Mouse (Mus musculus) heart, adult 2 months (tissue): ENCODE results near the gene Prrc2a.

Source experiments
- EP300 ChIP-seq: fragments of 200-500 bp; IDR thresholded peaks from 2 replicates; pipeline ENCODE4 v1.6.1; 2011; ENCODE audit warnings: low read depth, low read length, control low read depth; ENCODE audit not compliant: insufficient read depth
- POLR2A ChIP-seq: fragments of 200-500 bp; IDR thresholded peaks from 2 replicates; pipeline ENCODE4 v1.6.1; 2011; ENCODE audit warnings: mild to moderate bottlenecking, low read depth, low read length, control low read depth; ENCODE audit not compliant: insufficient read depth

- TF ChIP-seq POLR2A (no peak), EP300 (no peak)
Observed at GRCm38 (mm10) chr17:35146139-35146538, 18.6 kb downstream of the Prrc2a start.
